Comparison of ENCODE assay signal across 10 mouse cellular contexts in genomic region chr11:44832227-44832939, GRCm38 (mm10).
DNase-seq lines count a peak whose midpoint lies in the region; ATAC-seq and TF ChIP-seq lines count a peak whose summit lies in the region.
"Had no signal": no experiment of that assay in that cellular context is flagged by ENCODE, and none has a peak within 500 bp of the region (broad histone marks: within the 10 kb centered on the region; RNA-seq: fewer than 3 reads in every experiment).

No protein-coding gene starts in this region.

- peak overlapping the region; percentile 53 for H3K27ac ChIP-seq in forebrain, embryonic 15.5 days (replicated peaks)
- peak overlapping the region; percentile 71 for H3K27ac ChIP-seq in midbrain, embryonic 11.5 days (ENCODE audit: low read depth, low read length)
- H3K27ac ChIP-seq in intestine, postnatal 0 days (ENCODE audit: low read depth, low read length), result no peak overlapping the region

- H3K9ac ChIP-seq in forebrain, embryonic 15.5 days (replicated peaks), result 0 out of 2 replicates have a peak overlapping the region, but pooled peaks have one; percentile 15
- H3K9ac ChIP-seq in midbrain, embryonic 11.5 days (ENCODE audit: low read length), result peak overlapping the region; percentile 53
- H3K9ac ChIP-seq in intestine, postnatal 0 days (ENCODE audit: low read depth, low read length), result no peak overlapping the region

- 0 out of 2 replicates have a peak, but pooled peaks cover 3% of the 10 kb centered on the region for H3K9me3 ChIP-seq in E14TG2a.4 (ENCODE audit: low read length)
- H3K9me3 ChIP-seq in forebrain, embryonic 15.5 days, result no peaks in the 10 kb centered on the region
- H3K9me3 ChIP-seq in midbrain, embryonic 11.5 days (ENCODE audit: control insufficient read depth, low read length), result no peaks in the 10 kb centered on the region
- H3K9me3 ChIP-seq in intestine, postnatal 0 days (ENCODE audit: control insufficient read depth), result no peaks in the 10 kb centered on the region

- no peak for TF ChIP-seq CTCF in E14TG2a.4 (conservative IDR thresholded peaks at IDR 0.05; ENCODE audit: low read length)
- no peak for TF ChIP-seq CTCF in intestine, postnatal 0 days (IDR thresholded peaks at IDR 0.05; ENCODE audit: low read depth)

- 5% methylated on average over 14 of the region's 14 CpGs for WGBS in forebrain, embryonic 15.5 days
- 4% methylated on average over 14 of the region's 14 CpGs for WGBS in midbrain, embryonic 11.5 days
- 21% methylated on average over 14 of the region's 14 CpGs for WGBS in intestine, postnatal 0 days

- DNase-seq in cerebellum, postnatal 10 days, result peak; percentile 38 to 43
- DNase-seq in midbrain, embryonic 11.5 days (ENCODE audit: low spot score, missing footprints), result peak; percentile 89
- DNase-seq in urinary bladder, postnatal 25 days (ENCODE audit: low spot score), result no peak
- DNase-seq in lung, postnatal 10 days, result no peak
- DNase-seq in B cell, adult 2 months, result no peak
- DNase-seq: heart, postnatal 4 days; layer of hippocampus, postnatal 36 days had no signal

- peak overlapping the region; percentile 10; the same call in 1 of the 2 replicates for H3K4me3 ChIP-seq in E14TG2a.4 (replicated peaks; ENCODE audit: low read length)
- no peak overlapping the region for H3K4me3 ChIP-seq in forebrain, embryonic 15.5 days
- no peak overlapping the region for H3K4me3 ChIP-seq in midbrain, embryonic 11.5 days (ENCODE audit: low read depth, low read length)
- H3K4me3 ChIP-seq in intestine, postnatal 0 days (ENCODE audit: low read depth, low read length), result no peak overlapping the region

- peaks cover 32% of the 10 kb centered on the region for H3K27me3 ChIP-seq in E14TG2a.4 (ENCODE audit: insufficient read depth, low read length)
- peaks cover 67% of the 10 kb centered on the region for H3K27me3 ChIP-seq in forebrain, embryonic 15.5 days
- H3K27me3 ChIP-seq in midbrain, embryonic 11.5 days (ENCODE audit: control insufficient read depth, insufficient read depth, low read length), result no peaks in the 10 kb centered on the region
- peaks cover 8% of the 10 kb centered on the region; the same call in 1 of the 2 replicates for H3K27me3 ChIP-seq in intestine, postnatal 0 days (replicated peaks; ENCODE audit: control insufficient read depth, insufficient read depth, low read length)

- H3K4me2 ChIP-seq in forebrain, embryonic 15.5 days (replicated peaks), result peak overlapping the region; percentile 28
- peak overlapping the region; percentile 41 for H3K4me2 ChIP-seq in midbrain, embryonic 11.5 days
- H3K4me2 ChIP-seq in intestine, postnatal 0 days (replicated peaks; ENCODE audit: low read depth), result no peak overlapping the region

- no peaks in the 10 kb centered on the region for H3K36me3 ChIP-seq in E14TG2a.4 (ENCODE audit: insufficient read depth, low read length)
- H3K36me3 ChIP-seq in forebrain, embryonic 15.5 days, result no peaks in the 10 kb centered on the region
- H3K36me3 ChIP-seq in midbrain, embryonic 11.5 days (ENCODE audit: control insufficient read depth, insufficient read depth, low read length), result no peaks in the 10 kb centered on the region
- no peaks in the 10 kb centered on the region for H3K36me3 ChIP-seq in intestine, postnatal 0 days (ENCODE audit: control insufficient read depth, insufficient read depth)

- peak; percentile 46 for ATAC-seq in forebrain, embryonic 15.5 days (replicated peaks)
- peak; percentile 51 for ATAC-seq in midbrain, embryonic 11.5 days (ENCODE audit: low FRiP score)
- no peak for ATAC-seq in intestine, postnatal 0 days

- H3K4me1 ChIP-seq in E14TG2a.4 (replicated peaks; ENCODE audit: low read depth, low read length), result peaks cover 22% of the 10 kb centered on the region
- peaks cover 18% of the 10 kb centered on the region for H3K4me1 ChIP-seq in forebrain, embryonic 15.5 days
- H3K4me1 ChIP-seq in midbrain, embryonic 11.5 days (ENCODE audit: control insufficient read depth, insufficient read depth, low read length), result peaks cover 20% of the 10 kb centered on the region
- H3K4me1 ChIP-seq in intestine, postnatal 0 days (replicated peaks; ENCODE audit: control insufficient read depth, insufficient read depth, low read length), result no peaks in the 10 kb centered on the region

Comparison
In these comparisons a context has a peak if more than half of its experiments do, and no peak if none do; other contexts are left out.
1. DNase-seq: peak in cerebellum, postnatal 10 days (2 of 2) and midbrain, embryonic 11.5 days (single experiment); none in urinary bladder, postnatal 25 days (single experiment), lung, postnatal 10 days (single experiment) and B cell, adult 2 months (0 of 2).